Mouse (Mus musculus): ENCODE data around the gene Gm10382.
A peak's percentile ranks its signal among the peaks of the same experiment; 100 is the strongest.

DNA sequence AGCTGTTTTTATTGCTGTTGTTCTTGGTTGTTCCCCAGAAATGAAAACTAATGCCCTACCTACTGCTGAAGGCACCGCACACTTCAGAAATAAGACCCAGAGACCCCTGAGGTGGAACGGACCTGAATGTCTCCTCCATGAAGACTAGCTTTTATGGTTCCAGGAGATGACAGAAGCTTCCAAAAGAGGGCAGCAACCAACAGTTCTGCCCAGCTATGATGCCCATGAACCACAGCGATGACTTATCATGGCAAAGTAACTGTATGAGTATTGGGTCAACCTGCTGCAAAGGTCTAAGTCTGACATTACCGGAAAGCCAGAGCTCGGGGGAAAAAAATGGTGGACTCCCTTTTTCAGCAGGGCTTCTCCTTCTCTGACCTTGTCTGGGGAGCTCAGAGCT, 10.2 kb upstream of the Gm10382 start:
- peak; percentile 12 for TF ChIP-seq CTCF (IDR thresholded peaks at IDR 0.05; ENCODE audit: control insufficient read depth, insufficient read depth, insufficient read length)
- TF ChIP-seq MYOG (IDR thresholded peaks at IDR 0.05; ENCODE audit: control insufficient read depth, extremely low read depth, insufficient read length): no peak
- TF ChIP-seq MAX (IDR thresholded peaks at IDR 0.05): no peak
- no peak for TF ChIP-seq CEBPB (IDR thresholded peaks at IDR 0.05; ENCODE audit: low read depth)
- TF ChIP-seq USF1 (IDR thresholded peaks at IDR 0.05; ENCODE audit: low read depth): no peak
- no peak for TF ChIP-seq MYOD1 (IDR thresholded peaks at IDR 0.05; ENCODE audit: control insufficient read depth, insufficient read length, low read depth)
- no peak for TF ChIP-seq FOSL1 (IDR thresholded peaks at IDR 0.05; ENCODE audit: insufficient read depth, low read length, poor library complexity, severe bottlenecking)
